Mouse (Mus musculus): Measurements from ENCODE around the gene Eno2.
"Not testable (repeated sequence)": the region's sequence is repeated elsewhere in the genome, so short reads cannot be mapped to it uniquely, and the experiment has no call there.

Eno2 gene

GRCm38 (mm10) chr6:124805341-124806321 lies 36.2 kb upstream of the Eno2 start:
- peak; percentile 78 for DNase-seq (ENCODE audit: low spot score)

GRCm38 (mm10) chr6:124804341-124804740 lies 34.9 kb upstream of the Eno2 start:
- DNase-seq (ENCODE audit: low spot score): no peak

GRCm38 (mm10) chr6:124803691-124804090 lies 34.2 kb upstream of the Eno2 start:
- DNase-seq (ENCODE audit: low spot score): not testable (repeated sequence)

- DNase-seq (ENCODE audit: low spot score): no peak
Measured at GRCm38 (mm10) chr6:124803061-124803460, 33.6 kb upstream of the Eno2 start.

- not testable (repeated sequence) for DNase-seq (ENCODE audit: low spot score)
Measured at GRCm38 (mm10) chr6:124802400-124802799, 32.9 kb upstream of the Eno2 start.

- no peak for DNase-seq (ENCODE audit: low spot score)
Measured at GRCm38 (mm10) chr6:124796200-124796599, 26.7 kb upstream of the Eno2 start.

GRCm38 (mm10) chr6:124795781-124796180 lies 26.3 kb upstream of the Eno2 start:
- no peak for DNase-seq (ENCODE audit: low spot score)

- DNase-seq (ENCODE audit: low spot score): no peak
Measured at GRCm38 (mm10) chr6:124791911-124792310, 22.4 kb upstream of the Eno2 start.

GRCm38 (mm10) chr6:124790121-124790520 lies 20.6 kb upstream of the Eno2 start:
- DNase-seq (ENCODE audit: low spot score): no peak

GRCm38 (mm10) chr6:124789519-124789918 lies 20.0 kb upstream of the Eno2 start:
- DNase-seq (ENCODE audit: low spot score): no peak

- DNase-seq (ENCODE audit: low spot score): no peak
Measured at GRCm38 (mm10) chr6:124787722-124788121, 18.2 kb upstream of the Eno2 start.

GRCm38 (mm10) chr6:124786756-124787420 lies 17.4 kb upstream of the Eno2 start:
- no peak for DNase-seq (ENCODE audit: low spot score)

GRCm38 (mm10) chr6:124782436-124782835 lies 13.0 kb upstream of the Eno2 start:
- peak; percentile 62 for DNase-seq (ENCODE audit: low spot score)

GRCm38 (mm10) chr6:124780917-124781316 lies 11.4 kb upstream of the Eno2 start:
- no peak for DNase-seq (ENCODE audit: low spot score)

GRCm38 (mm10) chr6:124779984-124780416 lies 10.5 kb upstream of the Eno2 start:
- no peak for DNase-seq (ENCODE audit: low spot score)

GRCm38 (mm10) chr6:124779222-124779983 lies 9.9 kb upstream of the Eno2 start, which contains the start of gene Lrrc23:
TSS of gene Lrrc23 (minus strand) at chr6:124779727.
- DNase-seq (ENCODE audit: low spot score): peak; percentile 77

GRCm38 (mm10) chr6:124770511-124770910 lies 1.0 kb upstream of the Eno2 start:
- DNase-seq (ENCODE audit: low spot score): no peak

- no peak for DNase-seq (ENCODE audit: low spot score)
Measured at GRCm38 (mm10) chr6:124770013-124770412, 540 bp upstream of the Eno2 start.

- DNase-seq (ENCODE audit: low spot score): no peak
Measured at GRCm38 (mm10) chr6:124768704-124769044, 799 bp downstream of the Eno2 start.

- no peak for DNase-seq (ENCODE audit: low spot score)
Measured at GRCm38 (mm10) chr6:124767920-124768703, 1.4 kb downstream of the Eno2 start.

GRCm38 (mm10) chr6:124767536-124767919 lies 1.9 kb downstream of the Eno2 start:
- no peak for DNase-seq (ENCODE audit: low spot score)
